Mouse (Mus musculus): ENCODE results near the gene Gm20695.
A peak's percentile ranks its signal among the peaks of the same experiment; 100 is the strongest.

The Gm20695 gene

GRCm38 (mm10) chr16:3895173-3895792 is 10.8 kb downstream of the Gm20695 start:
- DNase-seq (ENCODE audit: low read depth) = peak; percentile 83

- peak; percentile 51 for DNase-seq (ENCODE audit: low read depth)
Measured at GRCm38 (mm10) chr16:3896046-3896445, 11.6 kb downstream of the Gm20695 start.

- DNase-seq (ENCODE audit: low read depth) = no peak
Measured at GRCm38 (mm10) chr16:3896553-3896952, 12.1 kb downstream of the Gm20695 start.

GRCm38 (mm10) chr16:3907471-3907870 is 23.0 kb downstream of the Gm20695 start:
- DNase-seq (ENCODE audit: low read depth) = no peak

GRCm38 (mm10) chr16:3908537-3909111 is 24.2 kb downstream of the Gm20695 start, which contains the start of the genes 1700037C18Rik and Cluap1:
Gene 1700037C18Rik (minus strand): TSS chr16:3908689.
Gene Cluap1 (plus strand): TSS chr16:3908801.
- peak; percentile 95 for DNase-seq (ENCODE audit: low read depth)

GRCm38 (mm10) chr16:3909118-3909517 is 24.7 kb downstream of the Gm20695 start:
- DNase-seq (ENCODE audit: low read depth) = no peak

GRCm38 (mm10) chr16:3920756-3921155 is 36.3 kb downstream of the Gm20695 start:
- no peak for DNase-seq (ENCODE audit: low read depth)

GRCm38 (mm10) chr16:3923515-3923914 is 39.1 kb downstream of the Gm20695 start:
- DNase-seq (ENCODE audit: low read depth) = no peak

GRCm38 (mm10) chr16:3923966-3924365 is 39.5 kb downstream of the Gm20695 start:
- no peak for DNase-seq (ENCODE audit: low read depth)

GRCm38 (mm10) chr16:3928582-3928981 is 44.1 kb downstream of the Gm20695 start:
- no peak for DNase-seq (ENCODE audit: low read depth)

GRCm38 (mm10) chr16:3929151-3929550 is 44.7 kb downstream of the Gm20695 start:
- DNase-seq (ENCODE audit: low read depth) = no peak

GRCm38 (mm10) chr16:3933536-3933935 is 49.1 kb downstream of the Gm20695 start:
- DNase-seq (ENCODE audit: low read depth) = no peak

- DNase-seq (ENCODE audit: low read depth) = peak; percentile 35
Measured at GRCm38 (mm10) chr16:3934091-3934490, 49.6 kb downstream of the Gm20695 start.

GRCm38 (mm10) chr16:3934701-3935100 is 50.3 kb downstream of the Gm20695 start:
- peak; percentile 45 for DNase-seq (ENCODE audit: low read depth)

- DNase-seq (ENCODE audit: low read depth) = no peak
Measured at GRCm38 (mm10) chr16:3951141-3951540, 66.7 kb downstream of the Gm20695 start.

GRCm38 (mm10) chr16:3956369-3956768 is 71.9 kb downstream of the Gm20695 start:
- DNase-seq (ENCODE audit: low read depth) = no peak

GRCm38 (mm10) chr16:3959261-3959660 is 74.8 kb downstream of the Gm20695 start:
- DNase-seq (ENCODE audit: low read depth) = no peak

- no peak for DNase-seq (ENCODE audit: low read depth)
Measured at GRCm38 (mm10) chr16:3964990-3965389, 80.5 kb downstream of the Gm20695 start.

- no peak for DNase-seq (ENCODE audit: low read depth)
Measured at GRCm38 (mm10) chr16:3965534-3965933, 81.1 kb downstream of the Gm20695 start.
